Mouse (Mus musculus) lung, postnatal 0 days (tissue): ENCODE measurements around the gene Gm128.

Experiments used
- CTCF ChIP-seq: IDR thresholded peaks from 2 replicates; pipeline ENCODE4 v1.5.1; 2016; ENCODE audit warnings: antibody characterized with exemption, mild to moderate bottlenecking
- EP300 ChIP-seq: IDR thresholded peaks from 2 replicates; pipeline ENCODE4 v1.6.1; 2016; ENCODE audit warnings: antibody characterized with exemption, mild to moderate bottlenecking, control low read depth

- TF ChIP-seq CTCF, result peak; percentile 12; the same call in 1 of the 2 replicates
- TF ChIP-seq EP300, result no peak
Measured at GRCm38 (mm10) chr3:95224295-95224694, 17.1 kb downstream of the Gm128 start.
